Mouse (Mus musculus) left cerebral cortex, adult 2 months (tissue): ENCODE measurements around the gene Dnaaf5. TPM values are rescaled to one million over a fixed set of nuclear protein-coding genes. Genes with fewer than 3 reads are reported as not detected.

Experiments
- DNase-seq, 2 experiments: peaks; one replicate each; pipeline ENCODE4 v3.0.0; 2021 to 2022; ENCODE audit warnings: low spot score in 2 of 2, mixed read lengths in 1 of 2; ENCODE audit errors: extremely low spot score in 1 of 2
- H3K27ac ChIP-seq: fragments of 200-600 bp; 2 replicates; pipeline ENCODE4 v1.8.1; 2022
- H3K4me3 ChIP-seq: fragments of 200-600 bp; 2 replicates; pipeline ENCODE4 v1.8.1; 2022
- CTCF ChIP-seq: fragments of 200-600 bp; IDR thresholded peaks from 2 replicates; pipeline ENCODE4 v1.8.1; 2022; ENCODE audit warnings: antibody characterized with exemption, mild to moderate bottlenecking, moderate library complexity
- intact Hi-C: fragments of 180-260 bp; cut with DNase I; formaldehyde crosslinking; loops from one replicate; pipeline ENCODE4 v1.15.1; 2025
- long read RNA-seq, 2 experiments: library from polyadenylated mRNA; stranded (forward); transcript quantifications; one replicate each; pipeline ENCODE4 v2.0.0; 2021; ENCODE audit warnings: borderline mapping rate in 2 of 2
- total RNA-seq, 2 experiments: library from RNA; stranded (reverse); gene quantifications; 2 replicates each; pipeline ENCODE4 v1.2.3; 2021

Gene Dnaaf5
- total RNA-seq = 1 to 10 TPM; 7.4 to 8.2 TPM
- long read RNA-seq, experiment 1, transcript Dnaaf5-201 (13 exons, 3,450 nt) = major isoform, 11 of 17 reads
- long read RNA-seq, experiment 1, partial matches to known transcripts = 2 of 17 reads
- long read RNA-seq, experiment 1, other reads (novel, unspliced or antisense) = 4 of 17 reads
- long read RNA-seq, experiment 2, transcript Dnaaf5-201 (13 exons, 3,450 nt) = major isoform, 9 of 12 reads
- long read RNA-seq, experiment 2, partial matches to known transcripts = 1 of 12 reads
- long read RNA-seq, experiment 2, other reads (novel, unspliced or antisense) = 2 of 12 reads

GRCm38 (mm10) chr5:139149681-139150602 lies at the start of gene Dnaaf5, which contains the start of gene Prkar1b:
Dnaaf5 (plus strand) TSS chr5:139150223.
Prkar1b (minus strand) TSS chr5:139150001.
- intact Hi-C loops = no loop called here
- Histone ChIP-seq H3K4me3 (peak within 1 kb of the TSS; percentile 86), H3K27ac (peak within 1 kb of the TSS; percentile 78)
- DNase-seq = peak; percentile 95 to 96
- no peak for TF ChIP-seq CTCF

GRCm38 (mm10) chr5:139101783-139102182 lies 48.2 kb upstream of the Dnaaf5 start:
- no peak for TF ChIP-seq CTCF
- Histone ChIP-seq H3K4me3 (no peak overlapping the region), H3K27ac (no peak overlapping the region)
- no peak for DNase-seq
- intact Hi-C loops = no loop called here

GRCm38 (mm10) chr5:139107815-139108214 lies 42.2 kb upstream of the Dnaaf5 start:
- peak; percentile 52 for TF ChIP-seq CTCF
- no peak overlapping the region for H3K4me3 ChIP-seq
- intact Hi-C loops = no loop called here
- no peak overlapping the region for H3K27ac ChIP-seq
- no peak for DNase-seq

- no peak overlapping the region for H3K27ac ChIP-seq
- intact Hi-C loops = no loop called here
- TF ChIP-seq CTCF = no peak; the same call in 1 of the 2 replicates
- H3K4me3 ChIP-seq = no peak overlapping the region
- DNase-seq = no peak
These were observed 39.7 kb upstream of the Dnaaf5 start for GRCm38 (mm10) chr5:139110140-139110855.

- intact Hi-C loops = no loop called here
- Histone ChIP-seq H3K27ac (no peak overlapping the region), H3K4me3 (no peak overlapping the region)
- no peak for DNase-seq
- no peak for TF ChIP-seq CTCF
These were observed 38.0 kb upstream of the Dnaaf5 start for GRCm38 (mm10) chr5:139111991-139112390.

GRCm38 (mm10) chr5:139112418-139112817 lies 37.6 kb upstream of the Dnaaf5 start:
- DNase-seq = peak in 1 of 2 experiments; percentile 27
- Histone ChIP-seq H3K27ac (no peak overlapping the region), H3K4me3 (no peak overlapping the region)
- no peak for TF ChIP-seq CTCF
- intact Hi-C loops = no loop called here

- H3K4me3 ChIP-seq = no peak overlapping the region
- H3K27ac ChIP-seq = no peak overlapping the region
- DNase-seq = no peak
- TF ChIP-seq CTCF = no peak
- intact Hi-C loops = loop anchor here (5.0 kb wide), 1 partner anchor 62 kb away; no protein-coding TSS in a partner anchor
These were observed 35.1 kb upstream of the Dnaaf5 start for GRCm38 (mm10) chr5:139114876-139115275.

- Histone ChIP-seq H3K27ac (no peak overlapping the region), H3K4me3 (no peak overlapping the region)
- DNase-seq = no peak
- no peak for TF ChIP-seq CTCF
- intact Hi-C loops = loop anchor here (5.0 kb wide), 1 partner anchor 62 kb away; no protein-coding TSS in a partner anchor
These were observed 34.5 kb upstream of the Dnaaf5 start for GRCm38 (mm10) chr5:139115507-139115906.

- intact Hi-C loops = loop anchor here (5.0 kb wide), 1 partner anchor 59 kb away; no protein-coding TSS in a partner anchor
- Histone ChIP-seq H3K4me3 (no peak overlapping the region), H3K27ac (no peak overlapping the region)
- TF ChIP-seq CTCF = no peak
- DNase-seq = no peak
These were observed 31.7 kb upstream of the Dnaaf5 start for GRCm38 (mm10) chr5:139118139-139118960.

GRCm38 (mm10) chr5:139118961-139119276 lies 31.1 kb upstream of the Dnaaf5 start:
- H3K27ac ChIP-seq = no peak overlapping the region
- intact Hi-C loops = loop anchor here (5.0 kb wide), 1 partner anchor 58 kb away; no protein-coding TSS in a partner anchor
- TF ChIP-seq CTCF = no peak
- no peak overlapping the region for H3K4me3 ChIP-seq
- DNase-seq = no peak

- H3K4me3 ChIP-seq = no peak overlapping the region
- no peak for DNase-seq
- no peak for TF ChIP-seq CTCF
- intact Hi-C loops = no loop called here
- no peak overlapping the region for H3K27ac ChIP-seq
These were observed 24.3 kb upstream of the Dnaaf5 start for GRCm38 (mm10) chr5:139125717-139126116.
